Mouse (Mus musculus) left cerebral cortex, postnatal 10 days (tissue): ENCODE data around the gene Ablim1. TPM values are rescaled to one million over a fixed set of nuclear protein-coding genes. Genes with fewer than 3 reads are reported as not detected.

Experiments
- DNase-seq, 2 experiments: peaks; one replicate each; pipeline ENCODE4 v3.0.0; 2021 to 2022; ENCODE audit warnings: low spot score in 2 of 2, mixed read lengths in 1 of 2; ENCODE audit errors: extremely low spot score in 1 of 2
- intact Hi-C: fragments of 180-260 bp; cut with DNase I; formaldehyde crosslinking; loops from one replicate; pipeline ENCODE4 v1.15.1; 2025
- total RNA-seq, 2 experiments: library from RNA; stranded (reverse); gene quantifications; 2 replicates each; pipeline ENCODE4 v1.2.3; 2021

The Ablim1 gene
- 100 to 1,000 TPM; 126 to 136 TPM for total RNA-seq

DNA sequence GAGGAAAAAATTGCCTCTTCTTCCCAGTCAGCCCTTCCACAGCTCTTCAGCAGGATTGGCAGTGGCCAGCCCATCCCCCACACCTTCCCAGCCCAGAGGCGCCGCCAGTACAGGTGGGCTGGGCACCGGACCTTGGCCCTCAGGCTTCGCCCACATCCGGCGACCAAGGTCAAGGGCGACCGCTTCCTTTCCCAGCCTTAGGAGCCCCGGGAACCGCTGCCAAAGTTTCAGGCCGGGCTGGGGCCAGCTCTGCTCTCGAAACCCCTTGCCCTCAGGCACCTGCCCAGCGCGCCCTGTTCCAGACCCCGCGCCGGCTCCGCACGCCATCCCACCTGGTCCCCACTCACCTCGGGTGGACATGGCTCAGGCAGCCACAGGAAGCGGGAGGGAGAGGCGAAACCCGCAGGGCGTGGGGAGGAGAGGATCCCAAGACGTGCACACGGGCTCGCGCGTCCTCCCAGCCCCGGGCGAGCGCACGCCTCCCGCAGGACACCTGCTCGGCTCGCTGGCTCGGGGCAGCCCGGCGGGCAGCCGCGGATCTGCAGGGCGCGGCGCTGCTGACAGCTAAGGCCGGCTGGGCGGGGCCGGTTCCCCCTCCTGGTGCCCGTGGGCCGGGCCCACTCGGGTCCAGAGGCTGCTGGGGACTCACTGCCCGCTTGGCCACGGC is at the start of gene Ablim1:
TSS of gene Ablim1 (minus strand) at position 574 of the 667 bp plus-strand sequence.
- peak in 1 of 2 experiments; percentile 75 for DNase-seq
- intact Hi-C loops = loop anchor here (5.0 kb wide), 1 partner anchor 77 kb away; no protein-coding TSS in a partner anchor

DNA sequence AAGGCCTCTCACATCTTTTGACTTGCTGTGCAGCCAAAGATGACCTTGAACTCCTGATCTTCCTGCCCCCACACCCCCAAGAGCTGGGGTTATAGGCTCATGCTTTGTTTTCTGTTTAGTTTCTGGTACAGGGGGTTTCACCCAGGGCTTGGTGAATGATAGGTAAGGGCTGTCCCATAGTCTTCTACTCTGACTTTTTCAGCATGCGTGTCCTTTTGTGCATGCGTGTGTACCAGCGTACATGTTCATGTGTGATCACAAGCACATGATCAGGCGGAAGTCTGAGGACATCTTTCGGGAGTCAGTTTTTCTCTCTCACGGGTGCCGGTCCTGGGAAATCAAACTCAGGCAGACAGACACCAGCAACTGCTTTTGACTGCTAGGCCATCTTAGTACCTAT is 48.8 kb upstream of the Ablim1 start:
- intact Hi-C loops = no loop called here
- DNase-seq = no peak

DNA sequence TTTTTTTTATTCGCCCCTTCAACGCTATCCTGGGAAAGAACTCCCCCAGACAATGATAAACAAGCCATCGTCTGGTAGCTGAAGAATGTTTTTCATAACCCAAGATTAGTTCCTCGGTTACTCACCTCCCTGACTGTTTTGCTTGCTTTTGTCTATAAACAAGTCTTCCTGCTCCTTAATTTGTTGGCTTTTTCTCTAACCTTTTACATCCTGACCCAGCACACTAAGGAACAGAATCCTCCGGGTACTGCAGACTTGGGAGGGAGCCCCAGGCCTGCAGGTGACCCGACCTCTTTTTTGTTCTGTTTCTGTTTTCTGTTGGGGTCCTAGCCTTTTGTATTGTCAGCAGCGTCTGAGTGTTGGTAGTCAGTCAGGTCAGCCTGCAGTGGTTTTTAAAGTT is 48.4 kb upstream of the Ablim1 start:
- intact Hi-C loops = no loop called here
- DNase-seq = no peak

GRCm38 (mm10) chr19:57362586-57362985 is 47.9 kb upstream of the Ablim1 start:
- intact Hi-C loops = no loop called here
- DNase-seq = no peak

- DNase-seq = no peak
- intact Hi-C loops = no loop called here
These were observed 47.2 kb upstream of the Ablim1 start for GRCm38 (mm10) chr19:57361939-57362307.

- intact Hi-C loops = no loop called here
- no peak for DNase-seq
These were observed 46.6 kb upstream of the Ablim1 start for GRCm38 (mm10) chr19:57361131-57361938.

DNA sequence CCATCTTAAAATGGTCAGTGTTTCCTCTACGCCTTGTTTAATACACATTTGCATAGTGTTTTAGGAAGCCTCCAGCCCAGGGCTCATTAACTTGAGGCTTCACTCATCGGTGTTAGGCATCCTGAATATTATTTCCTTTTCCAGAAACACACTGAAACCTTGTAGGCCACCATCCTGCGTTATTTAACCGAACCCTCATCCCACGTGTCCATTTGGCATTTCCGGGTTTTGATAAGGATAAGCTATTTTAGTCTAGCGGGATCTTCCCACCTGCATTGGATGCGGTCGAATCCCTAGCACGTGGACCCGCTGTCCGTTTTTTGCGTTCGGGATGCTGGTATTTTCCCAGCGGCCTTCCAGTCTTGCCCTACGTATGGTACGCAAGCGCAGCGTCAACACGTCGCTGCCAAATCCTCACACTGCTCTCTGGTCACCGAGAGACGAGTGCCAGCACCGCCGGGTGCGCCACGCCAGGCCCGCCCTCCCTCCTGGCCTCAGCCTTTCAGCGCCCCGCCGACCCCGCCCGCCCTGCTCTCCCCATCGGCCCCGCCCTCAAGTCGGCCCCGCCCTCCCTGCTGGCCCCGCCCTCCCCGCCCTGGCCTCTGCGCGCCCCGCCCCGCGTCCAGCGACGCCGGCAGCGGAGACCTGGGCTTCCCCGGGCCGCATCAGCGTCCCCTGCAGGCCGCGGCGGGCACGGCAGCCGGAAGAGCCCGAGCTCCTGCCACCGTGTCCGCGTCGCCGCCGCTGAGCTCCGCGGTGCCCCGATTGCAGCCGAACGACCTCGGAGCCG is 45.8 kb upstream of the Ablim1 start, which contains the start of gene Fam160b1:
TSS of gene Fam160b1 (plus strand) at position 340 of the 790 bp plus-strand sequence.
- intact Hi-C loops = no loop called here
- DNase-seq = peak; percentile 85 to 96

- intact Hi-C loops = no loop called here
- DNase-seq = no peak
These were observed 45.1 kb upstream of the Ablim1 start for GRCm38 (mm10) chr19:57359701-57360326.

- no peak for DNase-seq
- intact Hi-C loops = no loop called here
These were observed 44.3 kb upstream of the Ablim1 start for GRCm38 (mm10) chr19:57358836-57359598.

GRCm38 (mm10) chr19:57358322-57358721 is 43.6 kb upstream of the Ablim1 start:
- intact Hi-C loops = no loop called here
- DNase-seq = peak in 1 of 2 experiments; percentile 94

- DNase-seq = no peak
- intact Hi-C loops = no loop called here
These were observed 43.1 kb upstream of the Ablim1 start for GRCm38 (mm10) chr19:57357811-57358210.

DNA sequence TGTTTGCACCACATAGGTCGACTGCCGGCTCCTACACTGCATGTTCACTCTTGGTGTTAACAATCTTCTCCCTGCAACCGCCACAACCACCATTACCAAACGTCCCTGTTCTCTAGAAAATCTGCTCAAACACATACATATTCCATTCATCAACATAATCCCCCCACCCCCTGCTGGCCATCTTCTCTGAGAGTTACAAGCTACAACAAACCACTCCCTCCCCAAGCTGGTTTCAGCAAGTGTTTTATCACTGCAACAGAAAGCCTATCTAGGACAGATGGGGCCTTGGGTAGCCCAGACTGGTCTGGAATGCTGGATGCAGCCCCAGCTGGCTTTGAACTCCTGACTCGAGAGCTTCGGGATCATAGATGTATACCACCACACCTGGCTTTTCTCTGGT is 42.5 kb upstream of the Ablim1 start:
- no peak for DNase-seq
- intact Hi-C loops = no loop called here

DNA sequence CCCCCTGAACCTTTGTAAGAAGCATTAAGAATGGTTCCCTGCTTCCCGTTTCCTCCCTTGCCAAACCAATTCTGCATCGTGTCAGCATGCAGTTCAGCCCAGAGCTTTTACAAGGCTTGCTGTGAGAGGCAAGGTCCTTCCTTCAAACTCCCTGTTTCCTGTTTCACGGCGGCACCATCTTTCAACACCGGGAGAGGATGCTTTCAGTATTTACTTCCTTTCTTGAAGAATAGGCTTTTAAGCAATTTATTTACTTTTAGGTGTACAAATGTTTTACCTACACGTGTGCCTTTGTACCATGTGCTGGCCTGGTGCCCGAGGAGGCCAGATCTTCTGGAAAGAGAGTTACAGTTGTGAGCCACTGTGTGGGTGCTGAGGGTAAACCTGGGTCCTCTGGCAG is 41.6 kb upstream of the Ablim1 start:
- DNase-seq = peak in 1 of 2 experiments; percentile 60
- intact Hi-C loops = no loop called here

DNA sequence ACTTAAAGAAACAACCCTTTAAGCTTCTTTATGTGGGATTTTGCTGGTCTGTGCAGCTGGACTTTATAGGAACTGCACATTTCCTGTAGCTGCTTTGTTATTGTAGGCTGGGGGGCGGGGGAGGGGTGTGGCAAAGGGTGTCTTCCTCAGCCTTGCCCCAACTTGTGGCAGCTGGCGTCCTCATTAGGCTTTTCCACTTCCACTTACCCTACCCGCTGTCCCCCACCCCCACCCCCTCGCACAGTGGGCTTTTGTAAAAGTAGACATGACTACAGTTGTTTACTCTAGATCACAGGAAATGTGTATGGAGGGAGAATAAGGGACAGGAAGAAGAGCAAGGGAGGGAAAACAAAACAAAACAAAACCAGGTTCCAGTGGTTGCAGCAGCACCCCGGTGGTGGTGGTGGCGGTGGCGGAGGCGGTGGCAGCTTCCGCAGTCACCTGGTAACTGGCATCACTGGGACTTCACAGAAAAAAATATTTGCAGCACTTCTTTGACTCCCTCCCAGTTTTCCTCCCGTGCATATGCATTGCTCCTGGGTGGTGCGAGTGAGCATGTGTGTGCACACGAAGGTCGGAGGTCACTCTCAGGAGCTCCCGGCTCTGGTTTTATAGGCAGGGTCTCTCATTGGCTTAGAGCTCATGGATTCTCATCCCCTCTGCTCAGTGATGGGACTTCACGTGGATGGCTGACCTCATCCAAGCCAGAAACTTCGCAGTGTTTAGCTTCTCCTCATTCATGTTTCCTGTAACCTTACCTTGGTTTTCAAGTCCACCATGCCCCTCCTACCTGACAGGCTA is 40.9 kb upstream of the Ablim1 start:
- DNase-seq = no peak
- intact Hi-C loops = no loop called here

- intact Hi-C loops = no loop called here
- DNase-seq = no peak
These were observed 40.0 kb upstream of the Ablim1 start for GRCm38 (mm10) chr19:57354715-57355114.

DNA sequence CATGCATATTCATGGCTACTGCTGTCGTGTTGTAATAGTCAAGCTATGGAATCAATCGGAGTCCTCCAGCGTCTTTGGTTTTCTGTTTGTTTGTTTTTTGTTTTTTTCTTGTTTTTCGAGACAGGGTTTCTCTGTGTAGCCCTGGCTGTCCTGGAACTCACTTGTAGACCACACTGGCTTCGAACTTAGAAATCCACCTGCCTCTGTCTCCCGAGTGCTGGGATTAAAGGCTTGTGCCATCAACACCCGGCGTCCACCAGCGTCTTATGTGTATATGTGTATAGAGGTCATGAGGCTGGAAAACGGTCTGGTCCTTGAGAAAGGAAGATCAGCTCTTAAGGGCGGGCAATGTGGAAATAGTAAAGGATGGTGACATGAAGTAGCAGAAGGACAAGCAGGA is 39.3 kb upstream of the Ablim1 start:
- intact Hi-C loops = no loop called here
- DNase-seq = no peak

DNA sequence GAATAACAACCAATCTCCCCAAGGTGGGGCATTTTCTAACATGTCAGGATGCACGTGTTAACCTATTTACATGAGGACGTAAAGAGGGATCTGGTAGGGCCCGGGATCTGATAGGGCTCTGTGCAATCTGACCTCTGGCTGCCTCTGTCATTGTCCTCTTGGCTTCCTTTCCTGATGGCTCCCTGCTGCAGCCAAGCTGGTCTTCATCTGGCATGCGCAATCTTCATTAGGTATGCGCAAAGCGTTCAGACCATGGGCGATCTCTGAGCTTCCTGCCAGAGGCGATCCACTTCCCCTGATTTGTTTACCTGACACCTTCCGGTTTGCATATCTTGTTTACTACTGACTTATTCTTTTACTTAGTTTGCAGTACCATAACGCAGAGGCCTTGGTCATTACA is 38.5 kb upstream of the Ablim1 start:
- intact Hi-C loops = no loop called here
- no peak for DNase-seq
